Mouse (Mus musculus) spleen, adult 2 months (tissue): ENCODE data around the gene Hes6. TPM values are rescaled to one million over a fixed set of nuclear protein-coding genes. Genes with fewer than 3 reads are reported as not detected.
A peak's percentile ranks its signal among the peaks of the same experiment; 100 is the strongest.

Experiments used
- DNase-seq, 2 experiments: peaks; one replicate each; pipeline versions ENCODE4 v3.0.0 to v3.0.0-alpha.2; 2012 to 2021; ENCODE audit warnings: low spot score in 2 of 2, low read depth in 1 of 2
- H3K27ac ChIP-seq: fragments of 200-500 bp; 2 replicates; pipeline ENCODE4 v1.5.1; 2012; ENCODE audit warnings: low read length, inconsistent platforms; ENCODE audit not compliant: insufficient read depth
- H3K27me3 ChIP-seq: fragments of 200-500 bp; 2 replicates; pipeline ENCODE4 v1.6.1; 2012; ENCODE audit warnings: mild to moderate bottlenecking, moderate library complexity, low read length, inconsistent platforms; ENCODE audit not compliant: control insufficient read depth, insufficient read depth
- H3K36me3 ChIP-seq: fragments of 200-500 bp; 2 replicates; pipeline ENCODE4 v1.6.1; 2012; ENCODE audit warnings: mild to moderate bottlenecking, low read length, inconsistent platforms; ENCODE audit not compliant: control insufficient read depth, insufficient read depth
- H3K4me1 ChIP-seq: fragments of 200-500 bp; 2 replicates; pipeline ENCODE4 v1.6.1; 2011; ENCODE audit warnings: inconsistent platforms; ENCODE audit not compliant: control insufficient read depth, insufficient read depth, insufficient read length
- H3K4me3 ChIP-seq: fragments of 200-500 bp; 2 replicates; pipeline ENCODE4 v1.5.1; 2011; ENCODE audit warnings: mild to moderate bottlenecking, inconsistent platforms; ENCODE audit not compliant: insufficient read depth, insufficient read length; ENCODE audit errors: extremely low read depth
- CTCF ChIP-seq: fragments of 200-500 bp; IDR thresholded peaks from 2 replicates; pipeline ENCODE4 v1.5.1; 2011; ENCODE audit warnings: mild to moderate bottlenecking, inconsistent platforms; ENCODE audit not compliant: insufficient read depth, insufficient read length, insufficient replicate concordance; ENCODE audit errors: extremely low read depth
- POLR2A ChIP-seq: fragments of 200-500 bp; IDR thresholded peaks from 2 replicates; pipeline ENCODE4 v1.6.1; 2011; ENCODE audit warnings: low read depth, low read length, inconsistent platforms
- WGBS: fragments of 180-500 bp; shearing (Covaris S2); methylation state at CpG from one replicate; pipeline ENCODE4 v1.1.7; 2018; 5-methylcytosine and 5-hydroxymethylcytosine counted together
- polyA plus RNA-seq: library from polyadenylated mRNA; depleted of rRNA; stranded (reverse); fragments of >200 nt; gene quantifications from 2 replicates; pipeline ENCODE4 v1.2.3, GENCODE M21; 2012

Hes6 gene
- polyA plus RNA-seq, 1 experiment: 59.9 TPM

DNA sequence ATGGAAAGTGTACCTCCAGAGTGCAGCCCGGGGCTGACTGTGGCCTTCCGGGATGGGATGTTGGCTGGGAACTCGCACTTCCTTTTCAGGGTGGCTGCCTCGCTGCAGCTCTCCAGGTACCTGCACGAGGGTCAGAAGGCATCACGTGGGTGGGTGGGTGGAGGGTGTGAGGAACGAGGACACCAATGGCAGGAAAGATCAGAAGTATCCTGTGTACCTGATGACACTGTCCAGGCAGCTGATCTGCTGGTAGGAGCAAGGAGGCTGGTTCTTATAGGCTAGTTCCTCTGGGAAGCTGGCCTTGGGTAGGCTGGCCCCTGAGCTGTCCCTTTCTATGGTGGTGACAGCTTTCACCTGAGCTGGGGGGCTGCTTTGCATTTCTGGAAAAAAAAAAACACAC lies 16.9 kb upstream of the Hes6 start:
- Histone ChIP-seq H3K27ac (no peak overlapping the region), H3K4me1 (no peaks in the 10 kb centered on the region), H3K4me3 (no peak overlapping the region), H3K36me3 (no peaks in the 10 kb centered on the region), H3K27me3 (no peaks in the 10 kb centered on the region)
- TF ChIP-seq CTCF: no peak
- TF ChIP-seq POLR2A: no peak
- no peak for DNase-seq
- WGBS: 81% methylated on average over 7 of the region's 7 CpGs

- no peak for DNase-seq
- H3K27ac ChIP-seq: no peak overlapping the region
- H3K27me3 ChIP-seq: no peaks in the 10 kb centered on the region
- no peak overlapping the region for H3K4me3 ChIP-seq
- no peaks in the 10 kb centered on the region for H3K36me3 ChIP-seq
- no peaks in the 10 kb centered on the region for H3K4me1 ChIP-seq
- TF ChIP-seq POLR2A (no peak), CTCF (no peak)
- WGBS: 90% methylated on average over 10 of the region's 10 CpGs
Measured at GRCm38 (mm10) chr1:91429212-91429611, 15.4 kb upstream of the Hes6 start.

DNA sequence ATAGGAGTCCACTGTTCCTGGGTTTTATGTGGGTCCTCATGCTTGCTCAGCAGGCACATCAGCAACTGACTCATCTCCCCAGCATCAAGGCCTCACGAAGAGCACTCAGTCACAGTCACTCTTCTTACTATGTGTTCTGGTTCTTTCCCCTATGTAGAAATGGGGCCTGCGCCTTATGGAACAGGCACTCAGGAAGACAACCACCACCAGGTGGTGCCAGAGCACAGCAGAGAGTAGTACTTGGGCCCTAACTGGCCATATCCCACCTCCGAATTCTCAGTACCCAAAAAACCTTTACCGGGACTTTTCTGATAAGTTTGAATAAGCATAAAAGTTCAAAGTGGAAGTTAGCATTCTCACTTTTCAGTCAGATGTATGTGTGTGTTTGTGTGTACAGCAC lies 14.8 kb upstream of the Hes6 start:
- Histone ChIP-seq H3K4me1 (no peaks in the 10 kb centered on the region), H3K27me3 (no peaks in the 10 kb centered on the region), H3K27ac (no peak overlapping the region), H3K4me3 (no peak overlapping the region), H3K36me3 (no peaks in the 10 kb centered on the region)
- TF ChIP-seq CTCF: peak; percentile 80; the same call in 1 of the 2 replicates
- no peak for TF ChIP-seq POLR2A
- 44% methylated on average over 4 of the region's 4 CpGs for WGBS
- DNase-seq: peak; percentile 37 to 75

GRCm38 (mm10) chr1:91426397-91426796 lies 12.6 kb upstream of the Hes6 start:
- no peaks in the 10 kb centered on the region for H3K4me1 ChIP-seq
- H3K27me3 ChIP-seq: no peaks in the 10 kb centered on the region
- H3K36me3 ChIP-seq: no peaks in the 10 kb centered on the region; the same call in 1 of the 2 replicates
- 88% methylated on average over 9 of the region's 9 CpGs for WGBS
- DNase-seq: no peak
- no peak for TF ChIP-seq CTCF
- TF ChIP-seq POLR2A: no peak
- H3K27ac ChIP-seq: no peak overlapping the region
- no peak overlapping the region for H3K4me3 ChIP-seq

DNA sequence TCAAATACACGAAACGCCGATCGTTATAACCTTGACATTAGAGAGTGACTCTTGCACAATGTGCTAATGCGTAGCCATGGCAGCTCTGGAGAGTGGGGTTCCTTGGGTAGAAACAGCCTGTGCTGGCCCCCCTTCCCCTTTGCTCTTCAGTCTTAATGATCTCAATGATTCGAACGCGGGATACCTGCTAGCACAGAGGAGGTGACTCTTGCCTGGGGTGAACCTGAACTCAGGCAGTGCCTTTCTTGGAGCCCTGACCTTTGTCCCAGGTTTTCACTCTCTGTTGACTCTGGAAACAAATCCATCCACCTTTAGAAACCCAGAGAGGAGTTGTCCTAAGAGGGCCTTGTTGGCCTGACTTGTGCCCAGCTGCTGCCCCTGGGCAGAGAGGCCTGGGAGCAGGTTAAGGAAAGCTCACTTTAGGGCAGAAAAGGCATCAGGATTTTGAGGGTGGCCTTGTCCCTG lies 6.8 kb upstream of the Hes6 start:
- 95% methylated on average over 8 of the region's 8 CpGs for WGBS

GRCm38 (mm10) chr1:91419862-91420600 lies 6.2 kb upstream of the Hes6 start:
- no peak overlapping the region for H3K4me3 ChIP-seq
- TF ChIP-seq CTCF (no peak), POLR2A (no peak)
- no peak for DNase-seq
- H3K27ac ChIP-seq: no peak overlapping the region
- H3K36me3 ChIP-seq: no peaks in the 10 kb centered on the region; the same call in 1 of the 2 replicates
- H3K27me3 ChIP-seq: no peaks in the 10 kb centered on the region
- no peaks in the 10 kb centered on the region for H3K4me1 ChIP-seq
- 89% methylated on average over 10 of the region's 10 CpGs for WGBS

More for the DNA sequence above, 6.8 kb upstream of the Hes6 start:
- Histone ChIP-seq H3K4me1 (no peaks in the 10 kb centered on the region), H3K27me3 (no peaks in the 10 kb centered on the region), H3K4me3 (no peak overlapping the region), H3K27ac (no peak overlapping the region), H3K36me3 (no peaks in the 10 kb centered on the region; the same call in 1 of the 2 replicates)
- TF ChIP-seq POLR2A (no peak), CTCF (no peak)
- DNase-seq: no peak

- 79% methylated on average over 1 of the region's 1 CpGs for WGBS
- H3K27ac ChIP-seq: no peak overlapping the region
- no peaks in the 10 kb centered on the region for H3K27me3 ChIP-seq
- H3K4me3 ChIP-seq: no peak overlapping the region
- H3K36me3 ChIP-seq: no peaks in the 10 kb centered on the region
- no peak for DNase-seq
- no peak for TF ChIP-seq CTCF
- TF ChIP-seq POLR2A: no peak
- H3K4me1 ChIP-seq: peaks cover 3% of the 10 kb centered on the region; the same call in 1 of the 2 replicates
Measured at GRCm38 (mm10) chr1:91417991-91418390, 4.2 kb upstream of the Hes6 start.
